Mouse (Mus musculus) fibroblast of lung, adult 2 months (primary cell): ENCODE results near the gene Kctd4.
"Not testable (repeated sequence)": the region's sequence is repeated elsewhere in the genome, so short reads cannot be mapped to it uniquely, and the experiment has no call there.

ENCODE experiments used
- DNase-seq: peaks from one replicate; pipeline ENCODE4 v3.0.0-alpha.2; 2011; ENCODE audit warnings: low read depth

Gene Kctd4

DNA sequence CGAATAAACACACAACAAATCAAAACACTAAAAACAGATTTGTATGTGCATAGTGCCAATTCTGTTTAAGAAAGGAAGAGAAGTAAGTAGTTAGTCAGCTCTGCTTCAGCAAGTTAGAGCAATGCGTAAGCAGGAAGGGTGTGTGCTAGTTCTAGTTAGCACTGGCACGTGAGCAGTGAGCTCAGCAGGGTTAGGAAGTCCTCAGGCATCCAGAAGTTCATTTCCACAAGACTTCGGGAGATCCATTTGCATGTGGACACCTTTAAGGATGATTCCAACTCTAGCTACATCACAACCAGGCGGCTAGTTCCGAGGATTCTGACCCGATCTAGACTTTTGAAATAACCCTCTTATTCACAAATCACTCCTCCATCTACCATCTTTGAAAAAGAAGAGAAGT lies at the start of gene Kctd4:
TSS of gene Kctd4 (plus strand) at position 244 of the 400 bp plus-strand sequence.
- DNase-seq = no peak

DNA sequence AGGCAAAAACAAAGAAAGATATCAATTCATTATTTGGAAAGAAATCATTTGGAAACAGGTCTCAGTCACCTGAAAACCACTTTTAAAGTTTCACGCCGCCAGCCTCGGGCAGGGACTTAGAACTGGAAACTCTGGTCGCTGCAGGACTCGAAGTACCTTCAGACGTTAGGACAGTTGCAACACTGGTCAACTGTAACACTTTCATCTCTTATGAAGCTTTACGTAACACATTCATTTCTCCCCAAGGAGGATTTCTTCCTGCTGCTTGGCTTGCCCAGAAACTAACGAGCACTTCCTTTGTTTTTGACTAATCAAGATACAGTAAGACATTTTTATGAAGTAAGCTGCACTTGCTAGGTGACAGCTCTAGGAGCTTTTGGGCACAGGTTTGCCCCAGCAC lies 47.9 kb upstream of the Kctd4 start:
- DNase-seq = no peak

DNA sequence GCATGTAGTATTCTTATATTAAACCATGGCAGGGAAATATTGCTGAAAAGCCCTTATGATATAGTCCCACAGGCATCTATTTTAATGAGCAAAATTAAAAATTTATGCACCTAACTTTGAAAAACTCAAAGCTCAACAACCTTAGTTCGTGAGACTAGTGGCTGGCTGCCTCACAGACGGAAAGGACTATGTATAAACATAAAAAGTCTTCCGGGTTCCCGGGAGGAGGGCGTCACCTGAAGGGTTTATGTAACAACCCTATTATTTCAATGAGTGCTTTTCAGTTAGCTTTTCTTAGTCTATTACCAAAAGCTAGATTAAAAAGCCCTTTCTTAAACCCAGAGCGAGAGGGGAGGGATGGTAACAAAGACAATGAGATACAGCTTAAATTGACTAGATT lies 42.8 kb upstream of the Kctd4 start:
- DNase-seq = no peak

DNA sequence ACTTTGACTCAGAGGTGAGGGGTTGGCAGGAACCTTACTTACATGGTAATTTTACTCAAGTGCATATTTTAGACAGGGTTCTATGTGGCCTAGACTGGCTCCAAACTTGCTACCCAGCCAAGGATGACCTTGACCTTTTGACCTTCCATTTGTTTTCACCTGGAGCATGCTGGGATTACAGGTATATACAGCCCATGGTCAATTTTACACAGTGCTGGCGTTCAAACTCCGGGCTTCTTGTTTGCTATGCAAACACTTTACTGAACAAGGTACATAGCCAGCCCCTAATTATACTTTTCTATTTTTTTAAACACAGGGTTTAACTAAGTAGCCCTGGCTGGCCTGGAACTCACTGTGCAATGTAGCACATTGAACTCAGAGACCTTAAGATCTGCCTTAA lies 42.1 kb upstream of the Kctd4 start:
- DNase-seq = no peak

DNA sequence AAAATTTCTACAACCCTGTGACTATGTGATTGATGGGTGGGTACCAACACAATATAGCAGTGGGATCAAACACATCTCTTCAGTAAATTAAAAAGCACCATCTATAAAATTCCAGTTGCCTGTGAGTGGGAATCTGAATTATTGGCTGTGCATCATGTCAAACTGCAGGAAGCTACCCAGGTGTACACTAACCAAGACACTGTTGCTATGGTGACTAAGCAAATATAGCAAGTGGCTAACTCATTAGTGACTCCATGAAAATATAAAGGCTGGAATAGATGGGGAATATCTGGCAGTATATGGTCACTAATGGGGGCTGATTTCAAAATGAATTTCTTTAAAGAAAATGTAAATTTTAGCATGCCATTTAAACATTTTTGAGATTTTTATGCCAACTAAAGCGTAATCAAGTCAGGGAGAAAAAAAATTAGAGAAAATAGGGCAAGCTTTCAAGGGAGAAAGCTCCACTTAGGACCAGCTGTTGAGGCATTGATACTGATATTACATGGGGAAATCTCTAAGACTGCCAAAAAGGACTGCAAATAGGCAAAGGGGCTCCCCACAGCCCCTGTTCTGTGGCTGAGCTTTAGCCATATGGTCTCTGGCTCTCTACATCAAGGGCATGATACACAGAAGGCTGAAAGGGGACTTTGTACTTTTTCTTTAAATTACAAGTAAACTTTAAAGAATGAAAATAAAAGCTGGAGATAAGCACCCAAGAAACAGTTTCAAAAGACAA lies 31.3 kb upstream of the Kctd4 start:
- no peak for DNase-seq

DNA sequence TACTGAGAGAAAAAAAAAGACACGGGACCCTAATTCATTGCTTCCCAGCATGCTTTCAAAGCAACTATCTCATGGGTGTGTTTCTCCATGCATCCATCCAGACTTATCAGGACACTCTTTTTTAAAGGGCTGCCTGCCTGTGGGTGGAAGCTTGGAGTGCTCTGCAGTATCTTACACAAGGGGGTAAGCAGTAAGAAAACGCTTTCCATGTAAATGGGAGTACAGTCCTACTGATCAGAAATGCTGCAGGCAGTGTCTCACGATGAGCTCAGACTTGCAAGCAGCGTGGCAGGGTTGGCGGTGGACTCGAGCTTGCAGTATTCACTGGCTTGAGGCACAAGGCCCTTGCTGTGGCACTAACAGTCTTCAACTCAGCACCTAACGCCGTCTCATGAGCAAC lies 25.1 kb upstream of the Kctd4 start:
- DNase-seq = not testable (repeated sequence)

DNA sequence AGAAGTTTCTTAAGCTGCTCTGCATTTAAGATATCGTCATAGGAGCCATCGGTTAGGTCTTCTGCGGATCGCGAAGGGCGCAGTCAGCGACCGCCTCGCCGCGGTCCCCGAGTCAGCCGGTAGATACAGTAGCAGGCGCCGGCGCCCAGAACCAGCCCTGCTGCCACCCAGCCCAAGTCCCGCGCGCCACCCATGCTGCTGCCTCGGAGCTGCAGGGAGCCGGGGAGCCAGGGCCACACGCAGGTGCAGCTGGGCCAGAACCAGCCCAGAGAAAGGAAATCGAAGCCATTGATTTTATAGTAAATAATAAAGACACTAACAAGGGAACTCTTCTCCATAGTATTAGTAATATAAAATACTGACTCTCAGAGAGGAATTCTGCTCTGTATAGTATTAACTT lies 23.5 kb upstream of the Kctd4 start:
- no peak for DNase-seq

DNA sequence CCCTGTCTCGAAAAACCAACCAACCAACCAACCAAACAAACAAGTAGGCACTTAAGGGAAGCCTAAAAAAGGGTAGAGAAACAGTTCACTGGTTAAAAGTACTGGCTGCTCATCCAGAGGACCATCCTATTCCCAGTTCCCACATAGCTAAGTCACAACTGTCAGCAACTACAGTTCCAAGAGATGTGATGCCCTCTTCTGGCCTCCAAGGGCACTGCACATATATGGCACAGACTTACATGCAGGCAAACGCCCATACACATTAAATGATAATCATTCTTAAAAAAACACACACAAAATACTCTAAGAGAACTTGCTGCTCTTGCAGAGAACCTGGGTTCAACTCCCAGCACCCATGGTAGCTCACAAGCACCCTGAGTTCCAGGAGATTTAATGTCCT lies 20.4 kb upstream of the Kctd4 start:
- no peak for DNase-seq

DNA sequence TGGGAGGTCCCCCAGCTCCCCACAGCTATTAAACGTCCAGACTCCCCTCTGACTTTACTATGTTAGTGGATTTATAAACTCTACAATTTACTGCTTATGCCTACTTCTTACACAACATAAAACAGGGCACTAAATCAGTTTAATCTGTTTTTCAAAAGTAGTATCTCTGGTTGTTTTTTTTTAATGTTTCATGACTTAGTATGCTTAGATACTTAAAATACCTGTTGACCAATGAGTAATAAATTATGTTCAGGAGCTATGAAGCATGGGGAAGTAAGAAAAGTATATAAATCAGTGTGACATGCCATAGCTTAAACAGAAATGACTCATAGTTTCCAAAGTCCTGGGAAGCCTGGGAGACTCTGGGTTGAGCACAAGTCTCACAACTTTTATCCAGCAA lies 17.1 kb upstream of the Kctd4 start:
- no peak for DNase-seq

DNA sequence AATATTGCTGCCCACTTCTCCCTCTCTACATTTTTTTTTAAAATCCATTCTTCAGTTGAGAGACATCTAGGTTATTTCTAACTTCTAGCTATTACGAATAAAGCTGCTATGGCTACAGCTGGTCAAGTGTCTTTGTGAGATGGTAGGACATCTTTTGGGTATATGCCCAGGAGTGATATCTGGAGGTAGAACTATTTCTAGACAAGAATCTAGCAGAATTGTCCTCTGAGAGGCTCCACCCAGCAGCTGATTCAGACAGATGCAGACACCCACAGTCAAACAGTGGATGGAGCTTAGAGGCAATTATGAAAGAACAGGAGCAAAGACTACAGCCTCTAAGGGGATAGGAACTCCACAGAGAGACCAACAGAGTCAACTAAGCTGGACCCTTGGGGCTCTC lies 13.3 kb upstream of the Kctd4 start:
- DNase-seq = no peak

DNA sequence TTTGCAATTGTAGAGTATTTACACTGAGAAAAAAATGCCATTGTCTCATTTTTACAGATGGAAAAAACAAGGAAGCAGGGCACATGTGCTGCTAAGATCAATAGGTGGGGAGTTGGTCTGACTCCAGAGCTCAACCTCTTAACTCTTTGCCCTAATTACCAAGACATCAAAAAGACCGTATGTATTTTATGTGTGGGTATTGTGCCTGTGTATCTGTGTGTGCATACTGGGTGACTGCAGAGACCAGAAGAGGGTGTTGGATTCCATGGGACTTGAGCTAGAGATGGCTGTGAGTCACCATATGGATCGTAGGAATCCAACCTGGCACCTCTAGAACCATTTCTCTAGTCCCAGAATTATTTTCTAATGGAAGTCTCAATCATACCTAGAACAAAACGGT lies 12.4 kb upstream of the Kctd4 start:
- no peak for DNase-seq

DNA sequence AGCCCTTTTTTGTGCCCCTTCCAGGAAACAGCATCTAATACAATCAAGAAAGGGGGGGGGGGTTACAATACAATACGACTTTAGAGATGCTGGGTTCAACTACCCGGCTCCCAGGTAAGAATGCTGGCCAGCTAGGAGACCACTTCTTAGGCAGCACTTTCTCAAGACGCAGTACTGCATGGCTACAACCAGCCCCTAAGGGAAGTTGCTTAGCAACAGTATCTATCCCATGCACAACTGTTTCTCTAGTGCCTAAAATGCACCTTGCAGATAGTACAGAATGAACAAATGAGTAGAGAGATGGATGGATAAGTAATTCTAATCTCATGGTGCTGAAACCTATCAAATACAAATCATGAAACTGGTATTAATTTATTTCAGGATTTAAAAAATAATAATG lies 7.1 kb upstream of the Kctd4 start:
- DNase-seq = no peak

DNA sequence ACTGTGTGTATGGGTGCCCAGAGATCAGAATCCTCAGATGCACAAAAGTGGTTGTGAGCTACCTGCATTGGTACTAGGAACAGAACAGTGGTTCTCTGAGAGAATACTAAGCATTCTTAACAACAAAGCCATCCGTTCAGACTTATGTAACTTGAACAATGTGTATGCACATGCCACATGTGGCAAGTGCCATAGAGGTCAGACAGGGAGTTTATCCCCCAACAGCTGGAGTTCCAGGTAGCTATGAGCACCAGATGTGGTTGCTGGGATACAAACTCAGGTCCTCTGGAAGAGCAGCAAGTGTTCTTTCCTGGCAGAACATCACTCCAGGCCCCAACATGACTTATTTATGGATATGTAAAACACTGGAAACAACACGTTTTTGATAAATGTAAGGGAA lies 1.8 kb upstream of the Kctd4 start:
- DNase-seq = no peak

DNA sequence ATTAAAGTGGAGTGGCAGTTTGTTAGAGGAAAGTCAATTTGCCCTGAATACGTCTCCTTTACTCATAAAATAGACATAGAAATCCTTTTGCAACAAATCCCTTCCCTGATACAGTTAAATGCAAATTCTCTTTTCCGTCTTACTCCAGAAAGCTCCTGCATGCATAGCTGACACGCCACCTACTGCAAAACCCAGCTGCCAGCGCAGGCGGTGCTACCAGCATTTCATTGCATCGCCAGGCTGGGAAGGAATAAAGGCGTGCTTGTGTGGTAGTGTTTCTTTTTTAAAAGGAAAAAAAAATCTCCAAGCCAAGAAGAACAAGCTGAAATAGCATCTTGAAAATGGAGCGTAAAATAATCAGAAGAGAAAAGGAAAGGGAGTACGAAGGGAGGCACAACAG lies 7.4 kb downstream of the Kctd4 start:
- DNase-seq = no peak

DNA sequence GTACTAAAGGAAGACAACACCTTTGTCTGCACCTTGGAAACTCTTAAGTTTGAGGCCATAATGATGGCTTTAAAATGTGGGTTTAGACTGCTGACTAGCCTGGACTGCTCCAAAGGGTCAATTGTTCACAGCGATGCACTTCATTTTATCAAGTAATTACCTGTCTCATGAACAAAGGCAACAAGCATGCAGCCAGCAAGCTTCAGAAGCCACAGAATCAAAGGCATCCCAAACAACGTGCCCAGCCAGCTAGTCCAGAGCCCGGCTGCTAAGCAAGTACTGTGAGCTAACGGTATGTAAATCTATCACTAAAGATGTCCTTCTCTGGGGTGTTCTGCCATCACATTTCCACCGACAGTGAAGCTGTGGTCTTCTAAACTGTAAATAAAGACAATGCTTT lies 8.4 kb downstream of the Kctd4 start:
- no peak for DNase-seq

DNA sequence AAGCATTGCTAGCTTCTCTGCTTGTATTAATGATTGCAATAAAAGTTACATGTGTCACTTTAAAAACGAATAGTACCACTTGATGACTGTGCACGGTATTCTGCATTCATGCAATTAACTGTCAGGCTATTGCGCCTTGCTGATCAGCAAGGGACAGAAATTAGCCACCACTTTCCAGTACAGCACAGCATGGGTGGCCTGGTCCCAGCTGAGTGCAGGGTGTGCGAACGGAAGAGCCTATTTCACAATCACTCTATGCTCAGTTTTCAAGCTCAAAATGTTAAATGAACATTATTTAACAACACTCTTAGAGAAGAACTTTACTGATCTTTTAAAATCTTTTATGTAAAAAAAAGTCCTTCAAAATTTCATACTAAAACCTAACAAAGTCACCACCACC lies 9.2 kb downstream of the Kctd4 start:
- no peak for DNase-seq

DNA sequence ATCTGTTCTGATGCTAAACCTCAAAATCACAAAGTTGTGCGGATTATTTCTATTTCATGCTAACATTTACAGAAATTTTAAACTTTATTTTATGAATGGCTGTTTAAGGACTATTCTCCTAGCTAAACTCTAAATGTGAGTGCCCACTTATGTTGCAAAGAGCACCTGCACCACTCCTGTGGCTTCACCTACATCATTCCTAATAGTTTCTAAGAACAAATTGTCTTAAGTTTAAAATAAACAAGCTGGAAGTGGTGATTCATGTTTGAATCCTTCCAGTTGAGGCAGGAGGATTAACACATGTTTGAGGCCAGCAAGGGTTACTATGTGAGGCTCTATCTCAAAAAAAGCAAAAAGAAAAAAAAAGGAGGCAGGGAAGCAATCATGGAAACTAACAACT lies 9.6 kb downstream of the Kctd4 start:
- no peak for DNase-seq

DNA sequence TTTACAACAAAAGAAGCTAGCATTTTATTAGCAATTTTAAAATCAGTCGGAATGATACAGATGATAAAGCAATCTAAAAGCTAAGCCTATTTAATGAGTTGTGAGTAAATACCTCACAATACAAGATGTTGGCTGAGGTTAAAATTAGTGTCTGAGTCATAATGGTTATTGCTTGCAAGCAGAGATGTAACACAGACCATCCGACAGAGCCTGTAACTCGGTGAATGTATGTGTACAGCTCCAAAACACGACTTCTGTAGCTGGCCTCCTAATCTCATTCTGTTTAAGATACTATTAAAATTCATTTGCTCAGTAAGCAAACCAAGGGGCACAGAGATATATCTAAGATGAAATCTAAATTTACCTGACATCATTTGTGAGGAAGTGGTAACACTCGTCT lies 12.5 kb downstream of the Kctd4 start:
- no peak for DNase-seq

DNA sequence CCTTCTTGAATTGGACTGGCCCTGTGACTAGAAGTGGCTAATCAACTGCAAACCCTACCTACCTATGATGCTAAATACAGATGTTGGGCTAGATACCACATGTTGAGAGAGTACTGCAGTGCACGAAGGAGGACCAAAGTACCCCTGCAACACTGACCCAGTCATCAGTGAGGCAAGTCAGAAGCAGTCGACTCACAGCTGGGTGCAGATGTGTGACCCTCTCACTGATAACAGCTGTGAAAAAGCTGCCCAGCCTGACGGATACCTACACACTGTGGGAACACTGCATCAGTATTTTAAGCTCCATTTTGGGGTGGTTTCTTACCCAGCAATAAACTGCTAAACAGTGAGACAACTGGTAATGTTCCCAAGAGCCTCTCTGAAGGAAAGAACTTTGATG lies 21.3 kb downstream of the Kctd4 start:
- no peak for DNase-seq

DNA sequence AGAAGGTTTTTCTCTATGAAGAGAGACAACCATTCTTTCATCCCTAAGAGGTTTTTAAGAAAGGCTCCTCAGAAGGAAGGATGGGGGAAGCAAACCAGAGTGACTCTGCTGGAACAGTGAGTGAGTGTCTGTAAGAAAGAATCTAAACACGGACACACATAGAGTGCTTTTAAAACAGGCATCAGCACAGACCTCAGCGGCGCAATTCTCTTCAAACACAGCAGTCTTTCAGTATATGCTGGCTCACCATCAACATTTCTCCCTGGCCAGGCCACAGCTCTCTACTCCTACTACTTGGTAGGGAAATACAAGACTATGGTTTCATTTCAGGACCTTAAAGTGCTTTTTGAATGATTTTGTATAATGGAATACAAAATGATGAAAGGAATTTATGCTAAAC lies 26.4 kb downstream of the Kctd4 start:
- DNase-seq = no peak

DNA sequence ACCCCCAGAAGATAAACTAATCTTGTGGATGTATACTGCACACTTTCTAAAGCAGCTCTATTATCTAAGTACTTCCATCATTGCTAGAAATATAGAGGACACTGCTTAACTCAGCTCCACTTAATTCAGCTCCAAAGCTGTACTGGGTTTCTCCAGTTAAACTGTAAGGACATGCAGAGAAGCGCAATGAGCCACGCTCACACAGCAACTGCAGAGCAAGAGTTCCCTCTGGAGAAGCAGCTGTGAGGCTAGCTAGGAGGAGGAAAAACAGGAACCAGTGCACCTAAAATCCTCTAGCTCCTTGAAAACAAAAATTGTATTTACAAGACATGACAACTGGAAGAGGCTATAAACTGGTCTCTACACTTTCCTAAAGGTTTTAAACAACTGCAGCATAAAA lies 29.1 kb downstream of the Kctd4 start:
- DNase-seq = no peak

DNA sequence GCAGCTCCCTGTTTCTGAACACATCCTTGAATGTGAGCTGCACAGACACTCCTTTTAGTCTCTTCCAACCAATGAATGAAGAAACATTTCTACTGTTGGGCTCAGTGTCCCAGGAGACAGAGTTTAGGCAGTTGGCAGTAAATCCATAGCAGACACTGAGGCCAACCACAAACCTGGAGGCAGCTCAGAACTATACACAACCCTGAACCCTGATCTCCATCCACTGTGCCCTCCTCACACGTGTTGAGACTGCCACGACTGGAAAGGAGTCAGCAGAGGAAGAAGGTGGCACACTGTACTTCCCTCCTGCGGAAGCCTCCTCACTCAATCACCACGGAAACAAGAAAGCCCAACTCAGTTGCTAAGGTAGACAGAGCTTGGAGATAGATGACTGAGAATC lies 30.3 kb downstream of the Kctd4 start:
- DNase-seq = peak; percentile 45

DNA sequence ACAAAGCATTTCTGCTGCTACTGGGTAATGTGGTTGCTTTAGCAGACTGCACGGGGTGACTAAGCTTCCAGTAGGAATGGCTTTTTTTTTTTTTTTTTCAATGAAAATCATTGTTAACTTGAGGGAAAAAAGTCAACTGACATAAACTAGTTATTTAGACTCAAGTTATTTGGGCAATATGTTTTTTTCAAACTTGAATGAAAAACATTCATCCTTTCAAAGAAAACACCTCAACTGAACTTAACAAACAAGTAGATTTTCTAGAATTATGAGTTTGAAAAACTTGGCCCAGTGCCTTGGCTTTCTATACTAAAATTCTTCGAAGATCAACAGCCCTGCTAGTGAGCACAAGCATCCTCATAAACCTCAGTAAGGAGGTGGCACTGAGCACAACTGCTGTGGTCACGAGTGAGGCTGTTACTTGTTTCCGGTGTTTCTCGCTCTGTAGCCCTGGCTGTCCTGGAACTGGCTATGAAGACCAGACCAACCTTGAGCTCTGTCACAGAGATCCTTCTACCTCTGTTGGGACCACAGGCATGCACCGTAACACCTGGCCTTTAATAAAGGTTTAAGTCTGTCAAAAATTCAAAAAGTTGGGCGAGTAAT lies 32.2 kb downstream of the Kctd4 start:
- DNase-seq = no peak

DNA sequence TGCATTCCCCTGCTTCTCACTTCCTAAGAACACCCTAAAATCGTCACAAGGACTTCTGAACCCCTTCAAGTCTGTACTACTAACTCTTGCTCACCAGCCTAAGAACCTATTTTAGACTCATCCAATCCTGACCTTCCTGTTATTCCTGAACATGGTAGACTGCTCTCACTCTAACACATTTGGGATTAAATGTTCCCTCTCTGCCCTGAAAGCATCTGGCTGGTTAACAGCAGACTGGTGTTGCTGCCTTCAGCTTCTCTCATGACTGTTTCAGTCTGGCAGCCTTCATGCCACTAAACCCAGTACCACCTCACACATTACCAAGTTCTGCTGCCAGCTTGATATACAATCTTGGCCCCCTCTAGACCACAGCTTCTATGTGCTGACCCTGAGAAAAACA lies 34.4 kb downstream of the Kctd4 start:
- DNase-seq = no peak
